Mouse (Mus musculus): ENCODE measurements at regions not wholly inside any gene's neighbourhood (a gene's known extent, or its start where the extent isn't known, plus 50 kb on each side); places are given as distances from the start of the nearest gene placed in this dataset.

DNA sequence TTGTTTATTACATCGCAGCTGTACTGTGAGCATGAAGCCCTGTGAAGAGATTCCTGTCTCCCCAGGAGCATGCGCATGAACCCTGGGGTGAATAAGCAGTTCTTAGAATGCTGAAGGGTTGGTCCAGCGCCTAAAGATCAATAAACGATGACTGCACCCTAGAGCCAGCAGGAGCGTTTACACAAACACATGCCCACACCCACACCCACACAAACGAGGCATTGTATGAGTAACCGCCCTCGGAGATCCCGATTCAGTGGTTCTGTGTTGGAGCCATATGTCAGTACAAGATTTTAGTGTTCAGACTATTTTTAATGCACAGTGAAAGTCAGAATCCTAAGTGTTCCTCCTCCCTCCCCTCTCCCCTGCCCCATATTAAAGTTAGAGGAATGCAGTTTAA, 57.3 kb downstream of the Edn1 start:
- 77% methylated on average over 9 of the region's 9 CpGs for WGBS
- Histone ChIP-seq H3K36me3 (no peaks in the 10 kb centered on the region), H3K4me2 (no peak overlapping the region), H3K27ac (no peak overlapping the region), H3K27me3 (no peaks in the 10 kb centered on the region), H3K4me3 (no peak overlapping the region), H3K4me1 (no peaks in the 10 kb centered on the region), H3K9me3 (peaks cover 2% of the 10 kb centered on the region; the same call in 1 of the 2 replicates), H3K9ac (no peak overlapping the region)
- no peak for ATAC-seq (ENCODE audit: borderline replicate concordance, extremely low read depth, low FRiP score, low TSS enrichment)

DNA sequence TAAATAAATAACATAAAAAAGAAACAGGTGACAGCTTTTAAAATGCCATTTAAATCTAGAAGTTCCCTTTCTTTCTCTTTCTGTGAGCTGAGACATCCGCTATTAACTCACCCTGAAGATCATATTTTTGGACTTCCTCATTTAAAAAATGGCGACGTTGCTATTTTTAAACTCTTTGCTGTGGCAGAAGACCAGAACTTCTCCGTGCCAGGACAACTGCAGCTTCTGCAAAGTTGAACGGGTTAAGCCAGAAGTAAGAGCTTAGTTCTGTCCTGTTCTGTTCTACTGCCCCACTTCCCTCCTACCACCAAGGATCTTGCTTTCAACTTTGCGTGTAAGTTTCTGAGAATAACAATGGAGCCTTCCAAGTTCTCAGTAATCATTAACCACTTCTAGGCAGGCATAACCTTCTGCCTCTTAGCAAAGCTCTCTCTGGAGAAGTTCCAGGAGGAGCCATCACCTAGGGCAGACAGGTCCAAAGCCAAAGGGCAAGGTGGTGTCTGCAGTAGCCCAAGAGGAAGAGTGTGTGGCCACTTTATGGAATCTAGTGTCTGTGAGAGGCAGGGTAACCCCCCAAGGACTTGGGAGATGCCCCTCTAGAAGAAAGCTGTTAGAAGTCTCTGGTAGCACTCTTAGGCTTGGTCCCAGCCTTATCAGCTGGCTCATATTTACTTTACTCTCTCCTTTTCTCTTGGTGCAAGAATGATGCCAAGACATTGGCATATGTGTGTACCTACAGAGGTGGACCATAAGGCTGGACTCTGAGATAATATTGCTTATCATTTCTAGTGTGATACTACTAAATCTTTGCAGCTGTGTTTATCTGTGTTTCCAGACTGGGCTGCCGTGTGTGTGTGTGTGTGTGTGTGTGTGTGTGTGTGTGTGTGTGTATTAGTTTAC, 66.6 kb downstream of the Edn1 start:
- ATAC-seq (ENCODE audit: borderline replicate concordance, extremely low read depth, low FRiP score, low TSS enrichment) = no peak
- Histone ChIP-seq H3K36me3 (no peaks in the 10 kb centered on the region), H3K27me3 (no peaks in the 10 kb centered on the region), H3K27ac (no peak overlapping the region; the same call in 1 of the 2 replicates), H3K4me3 (no peak overlapping the region), H3K4me1 (no peaks in the 10 kb centered on the region), H3K4me2 (no peak overlapping the region), H3K9me3 (peaks cover 2% of the 10 kb centered on the region; the same call in 1 of the 2 replicates), H3K9ac (no peak overlapping the region)
- WGBS = 51% methylated on average over 7 of the region's 7 CpGs

DNA sequence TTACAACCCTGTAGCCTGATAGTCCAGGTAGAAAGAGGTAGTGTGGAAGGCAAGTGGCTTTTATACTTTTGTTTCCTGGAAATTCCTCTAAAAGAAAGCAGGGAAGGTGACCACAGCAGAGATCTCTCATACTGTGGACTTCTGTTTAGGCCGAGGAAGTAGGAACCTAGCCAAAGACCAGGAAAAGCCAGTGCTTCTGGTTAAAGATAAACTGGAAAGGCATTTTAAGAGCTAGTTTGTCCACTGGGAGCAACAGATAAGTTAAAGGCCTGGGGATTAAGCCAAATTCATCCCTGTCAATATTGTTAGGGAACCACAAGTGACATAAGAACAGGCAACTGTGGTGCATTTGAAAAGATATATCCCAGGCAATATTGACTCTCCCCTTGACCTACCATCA, 68.5 kb downstream of the Edn1 start:
- no peaks in the 10 kb centered on the region for H3K4me1 ChIP-seq
- ATAC-seq (ENCODE audit: borderline replicate concordance, extremely low read depth, low FRiP score, low TSS enrichment) = no peak
- H3K4me2 ChIP-seq = no peak overlapping the region
- no peaks in the 10 kb centered on the region for H3K9me3 ChIP-seq
- H3K27me3 ChIP-seq = no peaks in the 10 kb centered on the region
- WGBS = 47% methylated on average over 1 of the region's 1 CpGs
- H3K4me3 ChIP-seq = no peak overlapping the region
- no peaks in the 10 kb centered on the region for H3K36me3 ChIP-seq
- H3K27ac ChIP-seq = no peak overlapping the region
- H3K9ac ChIP-seq = no peak overlapping the region

DNA sequence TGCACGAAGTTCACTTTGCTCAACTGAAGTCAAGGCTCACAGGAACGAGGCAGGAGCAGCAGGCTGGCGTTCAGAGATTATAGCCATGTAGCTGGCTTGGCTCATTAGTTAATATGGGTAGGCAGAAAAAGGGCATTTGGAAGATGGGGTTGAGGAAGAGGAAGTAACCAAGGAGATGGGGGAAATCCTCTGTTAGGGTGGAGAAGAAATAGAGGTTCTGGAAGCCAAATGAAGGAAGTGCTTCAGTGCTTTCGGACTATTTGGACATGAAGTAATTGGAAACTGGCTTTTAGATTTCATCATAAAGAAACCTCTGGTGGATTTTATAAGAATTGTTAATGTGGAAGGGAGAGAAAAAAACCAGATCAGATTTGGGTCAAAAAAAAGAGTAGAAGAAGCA, 70.9 kb downstream of the Edn1 start:
- H3K4me2 ChIP-seq = no peak overlapping the region
- WGBS = 80% methylated on average over 4 of the region's 4 CpGs
- ATAC-seq (ENCODE audit: borderline replicate concordance, extremely low read depth, low FRiP score, low TSS enrichment) = no peak
- no peak overlapping the region for H3K27ac ChIP-seq
- no peak overlapping the region for H3K9ac ChIP-seq
- H3K9me3 ChIP-seq = no peaks in the 10 kb centered on the region
- no peaks in the 10 kb centered on the region for H3K36me3 ChIP-seq
- H3K4me3 ChIP-seq = no peak overlapping the region
- no peaks in the 10 kb centered on the region for H3K27me3 ChIP-seq
- H3K4me1 ChIP-seq = no peaks in the 10 kb centered on the region

DNA sequence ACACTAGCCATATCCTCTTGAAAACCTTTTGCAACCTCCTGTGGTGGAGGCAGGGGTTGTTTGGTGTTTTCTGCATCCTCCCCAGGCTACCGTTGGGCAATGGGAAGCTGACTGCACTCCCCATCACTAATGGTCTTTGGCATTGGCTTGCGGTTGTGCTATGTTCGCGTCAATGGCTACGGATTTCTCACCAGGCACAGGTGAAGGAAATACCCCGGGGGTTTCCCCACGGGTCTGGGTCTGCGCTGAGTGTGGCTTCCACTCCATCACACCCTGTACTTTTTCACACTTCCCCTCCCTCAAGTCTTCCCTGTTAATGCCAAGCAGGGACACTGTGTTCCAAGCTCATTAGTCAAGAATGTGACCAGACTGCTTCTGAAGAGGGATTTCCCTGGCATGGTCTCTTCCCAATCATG, 72.9 kb downstream of the Edn1 start:
- 73% methylated on average over 8 of the region's 8 CpGs for WGBS
- no peaks in the 10 kb centered on the region for H3K27me3 ChIP-seq
- no peak overlapping the region for H3K9ac ChIP-seq
- ATAC-seq (ENCODE audit: borderline replicate concordance, extremely low read depth, low FRiP score, low TSS enrichment) = no peak
- H3K4me3 ChIP-seq = no peak overlapping the region
- no peak overlapping the region for H3K27ac ChIP-seq
- no peaks in the 10 kb centered on the region for H3K36me3 ChIP-seq
- no peak overlapping the region for H3K4me2 ChIP-seq
- no peaks in the 10 kb centered on the region for H3K4me1 ChIP-seq
- no peaks in the 10 kb centered on the region for H3K9me3 ChIP-seq

DNA sequence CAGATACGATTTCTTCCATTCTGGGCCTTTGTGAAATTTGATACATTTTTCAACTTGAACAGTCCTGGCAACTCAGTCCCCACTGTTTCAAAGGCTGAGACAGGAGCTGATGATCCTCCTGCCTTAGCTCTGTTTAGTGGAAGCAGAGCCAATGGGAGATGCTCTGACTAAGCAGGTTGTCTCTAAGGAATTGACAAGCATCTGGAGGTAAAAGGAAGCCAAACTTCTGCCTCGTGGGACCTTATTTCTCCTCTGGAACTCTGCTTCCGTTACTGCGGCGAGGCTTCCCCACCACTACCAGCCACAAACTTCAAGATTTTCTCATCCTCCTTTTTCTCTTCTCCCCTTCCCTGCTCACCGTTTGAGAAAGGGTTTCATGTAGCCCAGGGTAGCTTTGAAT, 78.4 kb downstream of the Edn1 start:
- Histone ChIP-seq H3K27me3 (no peaks in the 10 kb centered on the region), H3K27ac (no peak overlapping the region), H3K4me3 (no peak overlapping the region), H3K9me3 (no peaks in the 10 kb centered on the region), H3K9ac (no peak overlapping the region), H3K4me2 (no peak overlapping the region), H3K4me1 (no peaks in the 10 kb centered on the region), H3K36me3 (no peaks in the 10 kb centered on the region)
- ATAC-seq (ENCODE audit: borderline replicate concordance, extremely low read depth, low FRiP score, low TSS enrichment) = no peak
- WGBS = 64% methylated on average over 6 of the region's 6 CpGs

DNA sequence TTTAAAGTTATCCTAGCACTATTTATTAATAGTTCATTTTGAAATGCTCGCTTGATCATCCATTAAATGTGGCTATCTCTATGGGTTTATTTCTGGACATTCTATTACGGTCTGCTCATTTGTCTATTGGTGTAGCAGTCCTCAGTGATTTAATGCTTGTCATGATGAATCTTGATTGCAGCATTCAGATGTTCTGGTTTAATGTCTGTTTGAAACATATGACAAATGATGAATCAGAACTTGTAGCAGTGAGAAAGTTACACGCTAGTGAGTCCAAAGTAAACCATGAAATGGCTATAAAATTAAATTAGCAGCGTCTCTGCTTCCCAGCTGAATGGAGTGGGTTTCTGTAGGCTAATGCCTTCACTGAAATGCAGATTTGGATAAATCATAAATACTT, 81.8 kb downstream of the Edn1 start:
- 81% methylated on average over 4 of the region's 4 CpGs for WGBS
- Histone ChIP-seq H3K9me3 (no peaks in the 10 kb centered on the region), H3K9ac (no peak overlapping the region), H3K27me3 (no peaks in the 10 kb centered on the region), H3K4me1 (no peaks in the 10 kb centered on the region), H3K4me2 (no peak overlapping the region), H3K36me3 (no peaks in the 10 kb centered on the region), H3K4me3 (no peak overlapping the region), H3K27ac (no peak overlapping the region)
- ATAC-seq (ENCODE audit: borderline replicate concordance, extremely low read depth, low FRiP score, low TSS enrichment) = no peak

DNA sequence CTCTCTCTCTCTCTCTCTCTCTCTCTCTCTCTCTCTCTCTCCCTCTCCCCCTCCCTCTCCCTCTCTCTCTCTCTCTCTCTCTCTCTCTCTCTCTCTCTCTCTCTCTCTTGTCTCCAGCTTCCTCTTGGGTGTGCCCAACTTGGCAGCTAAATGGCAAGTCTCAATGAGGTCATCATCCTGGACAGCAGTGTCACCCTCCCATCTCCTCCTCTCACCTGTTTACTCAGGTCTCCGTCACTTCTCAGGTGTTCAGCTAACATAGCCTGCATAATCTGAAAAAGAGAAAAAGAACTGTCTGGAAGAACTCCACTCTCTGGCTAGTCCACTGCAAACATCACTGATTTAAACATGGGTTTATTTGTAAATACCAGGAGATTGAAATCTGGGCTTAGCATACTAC, 89.1 kb downstream of the Edn1 start:
- no peak for ATAC-seq (ENCODE audit: borderline replicate concordance, extremely low read depth, low FRiP score, low TSS enrichment)
- Histone ChIP-seq H3K27me3 (no peaks in the 10 kb centered on the region), H3K4me2 (no peak overlapping the region), H3K9ac (no peak overlapping the region), H3K9me3 (no peaks in the 10 kb centered on the region), H3K4me3 (no peak overlapping the region), H3K4me1 (no peaks in the 10 kb centered on the region), H3K27ac (no peak overlapping the region), H3K36me3 (no peaks in the 10 kb centered on the region)
- WGBS = 83% methylated on average over 1 of the region's 1 CpGs

DNA sequence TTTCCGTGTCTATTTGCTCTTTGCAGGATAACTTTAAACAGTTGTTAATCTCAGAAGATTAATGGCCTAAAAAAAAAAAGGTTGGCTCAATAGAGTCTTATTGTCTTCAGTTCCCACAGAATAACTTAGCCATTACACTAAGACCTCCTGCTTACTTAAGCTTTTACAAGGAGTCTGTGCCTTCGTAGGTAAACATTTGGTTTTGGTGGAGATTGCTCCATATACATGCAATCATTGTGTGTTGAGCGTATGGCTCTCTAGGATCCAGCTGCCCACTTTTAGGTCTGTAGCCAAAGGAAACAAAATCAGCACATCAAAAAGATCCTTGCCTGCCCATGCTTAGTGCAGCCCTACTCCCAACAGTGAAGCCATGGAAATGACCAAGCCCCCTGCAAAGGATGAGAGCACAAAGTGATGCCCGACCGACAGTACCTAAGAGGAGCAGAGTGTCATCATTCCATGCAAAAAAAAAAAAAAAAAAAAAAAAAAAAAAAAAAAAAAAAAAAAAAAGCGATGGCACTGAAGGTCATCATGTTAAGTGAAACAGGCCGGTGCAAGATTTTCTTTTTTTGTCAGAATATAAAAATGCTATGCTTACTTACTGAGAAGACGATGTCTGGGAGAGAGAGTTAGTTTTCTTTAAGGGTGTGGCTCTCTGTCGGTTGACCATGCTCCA, 90.2 kb downstream of the Edn1 start:
- no peaks in the 10 kb centered on the region for H3K9me3 ChIP-seq
- no peak overlapping the region for H3K4me2 ChIP-seq
- H3K9ac ChIP-seq = no peak overlapping the region
- no peak for ATAC-seq (ENCODE audit: borderline replicate concordance, extremely low read depth, low FRiP score, low TSS enrichment)
- no peaks in the 10 kb centered on the region for H3K4me1 ChIP-seq
- H3K27ac ChIP-seq = no peak overlapping the region
- H3K4me3 ChIP-seq = no peak overlapping the region
- no peaks in the 10 kb centered on the region for H3K36me3 ChIP-seq
- 71% methylated on average over 9 of the region's 9 CpGs for WGBS
- H3K27me3 ChIP-seq = no peaks in the 10 kb centered on the region

DNA sequence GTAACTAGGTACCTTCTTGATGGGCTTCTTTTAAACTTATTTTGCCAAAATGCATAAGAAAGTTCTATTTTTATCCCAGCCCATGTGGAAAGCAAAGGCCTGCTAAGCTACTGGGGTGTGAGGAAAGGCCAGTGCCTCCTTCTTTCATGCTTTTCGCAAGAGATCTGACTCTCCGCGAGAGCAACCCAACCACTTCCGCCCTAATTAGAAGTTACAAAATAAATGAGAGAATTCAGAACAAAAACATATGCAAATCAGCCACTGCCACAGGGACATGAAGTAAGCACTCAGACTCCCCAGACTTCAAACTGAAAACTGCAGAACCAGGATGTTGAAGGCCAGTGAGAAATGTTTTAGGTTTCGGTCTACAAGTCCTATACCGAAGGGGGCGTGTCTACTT, 91.4 kb downstream of the Edn1 start:
- no peak for ATAC-seq (ENCODE audit: borderline replicate concordance, extremely low read depth, low FRiP score, low TSS enrichment)
- Histone ChIP-seq H3K4me3 (no peak overlapping the region), H3K9ac (no peak overlapping the region), H3K27ac (no peak overlapping the region), H3K9me3 (no peaks in the 10 kb centered on the region), H3K4me2 (no peak overlapping the region), H3K36me3 (no peaks in the 10 kb centered on the region), H3K27me3 (no peaks in the 10 kb centered on the region), H3K4me1 (no peaks in the 10 kb centered on the region)
- WGBS = 91% methylated on average over 7 of the region's 7 CpGs

DNA sequence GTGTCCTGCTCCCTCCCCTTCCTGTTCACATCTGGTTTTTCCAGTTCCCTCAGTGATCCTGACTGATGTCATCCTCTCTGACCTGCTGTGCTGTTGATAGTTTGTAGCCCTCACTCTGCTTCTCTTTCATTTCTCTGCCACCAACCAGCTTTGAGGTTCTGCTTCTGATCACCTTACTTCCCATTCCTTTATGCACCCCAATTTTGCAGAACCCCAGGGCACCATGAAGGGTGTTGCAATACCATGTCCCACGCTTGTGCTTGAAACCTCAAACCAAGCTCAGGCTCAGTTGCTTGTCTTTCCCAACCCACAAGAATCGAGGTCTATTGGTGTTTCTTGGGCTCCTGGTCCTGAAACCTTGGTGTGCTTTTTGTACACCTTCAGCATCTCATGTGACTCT, 93.3 kb downstream of the Edn1 start:
- Histone ChIP-seq H3K36me3 (no peaks in the 10 kb centered on the region), H3K4me1 (no peaks in the 10 kb centered on the region), H3K27me3 (no peaks in the 10 kb centered on the region), H3K9me3 (no peaks in the 10 kb centered on the region), H3K4me2 (no peak overlapping the region), H3K27ac (no peak overlapping the region), H3K9ac (no peak overlapping the region), H3K4me3 (no peak overlapping the region)
- WGBS = 65% methylated on average over 2 of the region's 2 CpGs
- no peak for ATAC-seq (ENCODE audit: borderline replicate concordance, extremely low read depth, low FRiP score, low TSS enrichment)

DNA sequence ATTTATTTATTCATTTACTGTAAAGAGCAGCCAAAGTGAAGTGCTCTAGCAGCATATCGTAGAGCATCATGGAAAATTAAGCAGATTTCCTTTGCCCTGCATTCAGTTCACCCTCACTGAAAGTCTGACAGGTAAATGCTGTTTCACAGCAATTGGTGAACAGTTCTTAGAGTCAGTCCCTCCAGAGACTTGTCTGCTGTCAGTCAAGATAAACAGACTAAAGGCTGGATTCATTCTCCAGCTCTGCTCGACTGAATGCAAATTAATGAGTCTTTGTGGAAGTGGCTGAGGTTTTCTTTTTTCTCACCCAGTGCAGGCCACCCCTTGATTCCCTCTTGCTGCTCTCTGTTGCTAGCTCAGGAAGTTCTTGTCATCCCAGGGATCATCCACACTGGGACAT, 100.2 kb downstream of the Edn1 start:
- Histone ChIP-seq H3K4me1 (no peaks in the 10 kb centered on the region), H3K4me2 (no peak overlapping the region), H3K9ac (no peak overlapping the region), H3K27me3 (no peaks in the 10 kb centered on the region), H3K27ac (no peak overlapping the region), H3K9me3 (no peaks in the 10 kb centered on the region), H3K4me3 (no peak overlapping the region), H3K36me3 (no peaks in the 10 kb centered on the region)
- no peak for ATAC-seq (ENCODE audit: borderline replicate concordance, extremely low read depth, low FRiP score, low TSS enrichment)
- WGBS = 43% methylated on average over 2 of the region's 2 CpGs

Data from lung, embryonic 15.5 days (tissue).